Mouse (Mus musculus) bone marrow macrophage, adult 2 months (primary cell): ENCODE measurements at regions not wholly inside any gene's neighbourhood (a gene's known extent, or its start where the extent isn't known, plus 50 kb on each side); places are given as distances from the start of the nearest gene placed in this dataset.

Experiments used
- CTCF ChIP-seq: IDR thresholded peaks from 2 replicates; pipeline ENCODE4 v1.5.1; 2012; ENCODE audit warnings: low read depth, mild to moderate bottlenecking, low read length, moderate library complexity
- POLR2A ChIP-seq: IDR thresholded peaks from 2 replicates; pipeline ENCODE4 v1.6.1; 2012; ENCODE audit warnings: mild to moderate bottlenecking, low read depth, low read length, borderline replicate concordance

DNA sequence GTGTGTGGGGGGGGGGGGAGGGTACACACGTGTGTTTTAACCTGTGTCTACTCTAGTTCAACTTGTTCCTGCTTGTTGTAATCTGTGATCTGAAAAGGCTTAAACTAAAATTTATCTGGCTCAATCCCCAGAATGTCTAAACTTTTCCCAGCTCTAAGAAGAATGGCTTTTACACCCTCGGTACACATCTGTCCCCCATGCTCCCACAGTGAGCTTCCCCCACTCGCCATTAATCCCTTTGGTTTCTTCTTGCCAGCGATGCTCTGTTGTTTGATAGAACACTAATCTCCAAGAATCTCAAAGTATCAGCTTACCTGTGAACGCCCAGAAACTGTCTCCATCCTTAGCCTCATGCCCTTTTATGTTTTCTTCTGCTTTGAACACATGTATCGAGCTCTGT, 260.6 kb downstream of the Epha4 start:
- TF ChIP-seq POLR2A: no peak
- TF ChIP-seq CTCF: no peak
